Mouse (Mus musculus) liver, embryonic 14.5 days (tissue): ENCODE data around the gene Tenm2. TPM values are rescaled to one million over a fixed set of nuclear protein-coding genes. Genes with fewer than 3 reads are reported as not detected.

Experiments
- ATAC-seq: fragments of 200-750 bp; cut with Nextera tagmentation; 2 replicates; pipeline ENCODE4 v1.8.0; 2017; ENCODE audit warnings: moderate number of reproducible peaks, mild to moderate bottlenecking, moderate library complexity; ENCODE audit not compliant: insufficient read depth
- DNase-seq, 3 experiments: peaks; one replicate each; pipeline ENCODE4 v3.0.0-alpha.2; 2012 to 2013; ENCODE audit warnings: low read depth in 3 of 3, low spot score in 3 of 3
- H3K27ac ChIP-seq: fragments of 300-500 bp; sonication (generic); 2 replicates; pipeline ENCODE4 v1.5.1; 2014; ENCODE audit warnings: moderate library complexity, mild to moderate bottlenecking, control low read depth, inconsistent platforms
- H3K27me3 ChIP-seq: fragments of 300-500 bp; sonication (generic); 2 replicates; pipeline ENCODE4 v1.6.1; 2014; ENCODE audit warnings: mild to moderate bottlenecking, low read length, moderate library complexity; ENCODE audit not compliant: control insufficient read depth, insufficient read depth
- H3K36me3 ChIP-seq: fragments of 300-500 bp; sonication (generic); replicated peaks from 2 replicates; pipeline ENCODE4 v1.6.1; 2014; ENCODE audit warnings: low read depth; ENCODE audit not compliant: control insufficient read depth, insufficient read depth
- H3K4me1 ChIP-seq, 2 experiments: fragments of 200-500 bp in 1 of 2; fragments of 300-500 bp in 1 of 2; sonication (generic) in 1 of 2; replicated peaks; 2 replicates each; pipeline ENCODE4 v1.6.1; 2012 to 2014; ENCODE audit warnings: antibody characterized with exemption in 1 of 2, inconsistent platforms in 1 of 2, low read length in 1 of 2; ENCODE audit not compliant: control insufficient read depth in 2 of 2, insufficient read depth in 2 of 2
- H3K4me2 ChIP-seq: fragments of 300-500 bp; sonication (generic); 2 replicates; pipeline ENCODE4 v1.6.1; 2014; ENCODE audit warnings: low read depth, mild to moderate bottlenecking, control low read depth, moderate library complexity
- H3K4me3 ChIP-seq, 2 experiments: fragments of 200-500 bp in 1 of 2; fragments of 300-500 bp in 1 of 2; sonication (generic) in 1 of 2; 2 replicates each; pipeline ENCODE4 v1.5.1; 2012 to 2014; ENCODE audit warnings: low read depth in 2 of 2, low read length in 2 of 2, mild to moderate bottlenecking in 2 of 2, control low read depth in 1 of 2, inconsistent platforms in 1 of 2, moderate library complexity in 1 of 2; ENCODE audit not compliant: insufficient read depth in 1 of 2
- H3K9ac ChIP-seq: fragments of 300-500 bp; sonication (generic); replicated peaks from 2 replicates; pipeline ENCODE4 v1.6.1; 2014; ENCODE audit warnings: mild to moderate bottlenecking, control low read depth, moderate library complexity
- H3K9me3 ChIP-seq: fragments of 300-500 bp; sonication (generic); 2 replicates; pipeline ENCODE4 v1.6.1; 2016; ENCODE audit warnings: low read length, mixed read lengths; ENCODE audit not compliant: control insufficient read depth
- CTCF ChIP-seq: IDR thresholded peaks from 2 replicates; pipeline ENCODE4 v1.5.1; 2016; ENCODE audit warnings: antibody characterized with exemption, low read depth, control low read depth
- EP300 ChIP-seq: IDR thresholded peaks from 2 replicates; pipeline ENCODE4 v1.6.1; 2016; ENCODE audit warnings: antibody characterized with exemption, low read depth
- WGBS: fragments of 180-500 bp; shearing (Covaris S2); extraction: QIAGEN DNeasy Blood & Tissue Kit; methylation state at CpG from one replicate; pipeline ENCODE4 v1.1.7; 2014; ENCODE audit not compliant: insufficient replicate concordance; 5-methylcytosine and 5-hydroxymethylcytosine counted together
- polyA plus RNA-seq, 2 experiments: library from polyadenylated mRNA; depleted of rRNA in 1 of 2; stranded (reverse) in 1 of 2; unstranded in 1 of 2; fragments of >200 nt; fragmentation: Nextera tagmentation in 1 of 2; extraction: Ambion mirVana in 1 of 2; gene quantifications; 2 replicates each; pipeline versions ENCODE4 v1.2.1 to v1.2.3; 2012 to 2014

The Tenm2 gene
- polyA plus RNA-seq, 2 experiments, result 0.06 TPM; not detected in 1

- 52% methylated on average over 9 of the region's 9 CpGs for WGBS
- Histone ChIP-seq H3K4me1 (no peaks in the 10 kb centered on the region), H3K9ac (no peak overlapping the region), H3K27me3 (no peaks in the 10 kb centered on the region), H3K36me3 (no peaks in the 10 kb centered on the region), H3K4me3 (no peak overlapping the region), H3K4me2 (no peak overlapping the region), H3K27ac (no peak overlapping the region), H3K9me3 (no peaks in the 10 kb centered on the region)
- DNase-seq, result no peak
- no peak for TF ChIP-seq EP300
- ATAC-seq, result no peak
Measured at GRCm38 (mm10) chr11:36072038-36072437, 1163.7 kb downstream of the Tenm2 start.

DNA sequence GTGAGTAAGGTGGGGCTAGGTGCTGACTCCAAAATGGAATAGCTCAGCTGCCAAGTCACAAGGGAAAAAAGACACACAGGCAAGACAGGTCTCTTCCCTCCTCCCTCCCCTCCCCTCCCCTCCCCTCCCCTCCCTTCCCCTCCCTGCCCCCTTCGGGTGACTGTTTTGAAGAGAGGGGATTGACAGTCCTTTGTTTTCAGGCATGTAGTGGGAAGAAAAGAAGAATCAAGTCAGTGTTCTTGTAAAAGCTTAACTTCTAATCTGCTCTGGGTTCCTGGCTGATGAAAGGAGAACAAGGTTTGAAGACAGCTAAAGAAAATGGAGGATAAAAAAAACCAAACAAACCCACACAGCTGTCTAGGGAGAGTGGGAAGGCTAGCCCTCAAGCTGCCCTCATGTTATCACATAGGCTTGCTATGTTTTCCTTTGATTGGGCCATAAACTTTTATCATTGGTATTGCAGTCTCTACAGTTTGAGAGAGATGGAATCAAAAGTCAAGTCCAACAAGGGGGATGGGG, 1176.4 kb downstream of the Tenm2 start:
- Histone ChIP-seq H3K9ac (no peak overlapping the region), H3K27me3 (no peaks in the 10 kb centered on the region), H3K4me2 (no peak overlapping the region), H3K4me3 (no peak overlapping the region), H3K4me1 (no peaks in the 10 kb centered on the region), H3K36me3 (no peaks in the 10 kb centered on the region), H3K9me3 (no peaks in the 10 kb centered on the region), H3K27ac (no peak overlapping the region)
- no peak for TF ChIP-seq CTCF
- no peak for TF ChIP-seq EP300
- no peak for ATAC-seq
- WGBS, result no CpG with 5 or more reads among the region's 1 CpGs
- no peak for DNase-seq

- ATAC-seq (no peak), DNase-seq (no peak)
- Histone ChIP-seq H3K4me2 (no peak overlapping the region), H3K4me1 (no peaks in the 10 kb centered on the region), H3K9me3 (no peaks in the 10 kb centered on the region), H3K36me3 (no peaks in the 10 kb centered on the region), H3K4me3 (no peak overlapping the region), H3K27ac (no peak overlapping the region), H3K9ac (no peak overlapping the region), H3K27me3 (no peaks in the 10 kb centered on the region)
- no peak for TF ChIP-seq EP300
- TF ChIP-seq CTCF, result no peak
- WGBS, result 83% methylated on average over 11 of the region's 11 CpGs
Measured at GRCm38 (mm10) chr11:36056525-36056924, 1179.2 kb downstream of the Tenm2 start.

GRCm38 (mm10) chr11:36054323-36054722, 1181.4 kb downstream of the Tenm2 start:
- no peak for TF ChIP-seq CTCF
- no peak for TF ChIP-seq EP300
- Histone ChIP-seq H3K4me2 (no peak overlapping the region), H3K9me3 (no peaks in the 10 kb centered on the region), H3K4me3 (no peak overlapping the region), H3K36me3 (no peaks in the 10 kb centered on the region), H3K9ac (no peak overlapping the region), H3K27ac (no peak overlapping the region), H3K27me3 (no peaks in the 10 kb centered on the region), H3K4me1 (no peaks in the 10 kb centered on the region)
- ATAC-seq, result no peak
- DNase-seq, result no peak
- 68% methylated on average over 7 of the region's 7 CpGs for WGBS

DNA sequence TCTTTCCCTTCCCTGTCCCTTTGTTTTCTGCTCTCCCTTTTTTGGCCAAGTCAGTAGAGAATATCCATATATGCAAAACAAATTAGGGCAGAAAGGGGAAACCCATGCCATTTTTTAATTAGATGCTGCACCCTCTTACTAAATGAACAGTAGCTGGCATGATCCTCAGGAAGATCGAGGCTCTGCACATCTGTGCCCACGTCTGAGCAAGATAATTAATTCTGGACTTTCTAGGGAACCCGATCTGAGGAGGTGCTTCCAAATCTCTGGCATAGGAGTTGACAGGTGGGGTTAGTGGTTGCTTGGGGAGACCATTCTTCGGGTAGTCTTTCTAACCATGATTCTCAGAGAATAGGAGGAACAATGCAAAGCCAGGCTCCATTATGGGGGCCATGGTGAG, 1182.3 kb downstream of the Tenm2 start:
- Histone ChIP-seq H3K9ac (no peak overlapping the region), H3K4me2 (no peak overlapping the region), H3K27me3 (no peaks in the 10 kb centered on the region), H3K27ac (no peak overlapping the region), H3K9me3 (no peaks in the 10 kb centered on the region), H3K4me3 (no peak overlapping the region), H3K4me1 (no peaks in the 10 kb centered on the region), H3K36me3 (no peaks in the 10 kb centered on the region)
- TF ChIP-seq EP300 (no peak), CTCF (no peak)
- ATAC-seq (no peak), DNase-seq (no peak)
- 40% methylated on average over 4 of the region's 4 CpGs for WGBS
